Mouse (Mus musculus): ENCODE results near the gene Med24. TPM values are rescaled to one million over a fixed set of nuclear protein-coding genes. Genes with fewer than 3 reads are reported as not detected.
"Not testable (repeated sequence)": the region's sequence is repeated elsewhere in the genome, so short reads cannot be mapped to it uniquely, and the experiment has no call there.

The Med24 gene
- total RNA-seq, 4 experiments from 2014 or later = 118 to 162 (median 138) TPM

DNA sequence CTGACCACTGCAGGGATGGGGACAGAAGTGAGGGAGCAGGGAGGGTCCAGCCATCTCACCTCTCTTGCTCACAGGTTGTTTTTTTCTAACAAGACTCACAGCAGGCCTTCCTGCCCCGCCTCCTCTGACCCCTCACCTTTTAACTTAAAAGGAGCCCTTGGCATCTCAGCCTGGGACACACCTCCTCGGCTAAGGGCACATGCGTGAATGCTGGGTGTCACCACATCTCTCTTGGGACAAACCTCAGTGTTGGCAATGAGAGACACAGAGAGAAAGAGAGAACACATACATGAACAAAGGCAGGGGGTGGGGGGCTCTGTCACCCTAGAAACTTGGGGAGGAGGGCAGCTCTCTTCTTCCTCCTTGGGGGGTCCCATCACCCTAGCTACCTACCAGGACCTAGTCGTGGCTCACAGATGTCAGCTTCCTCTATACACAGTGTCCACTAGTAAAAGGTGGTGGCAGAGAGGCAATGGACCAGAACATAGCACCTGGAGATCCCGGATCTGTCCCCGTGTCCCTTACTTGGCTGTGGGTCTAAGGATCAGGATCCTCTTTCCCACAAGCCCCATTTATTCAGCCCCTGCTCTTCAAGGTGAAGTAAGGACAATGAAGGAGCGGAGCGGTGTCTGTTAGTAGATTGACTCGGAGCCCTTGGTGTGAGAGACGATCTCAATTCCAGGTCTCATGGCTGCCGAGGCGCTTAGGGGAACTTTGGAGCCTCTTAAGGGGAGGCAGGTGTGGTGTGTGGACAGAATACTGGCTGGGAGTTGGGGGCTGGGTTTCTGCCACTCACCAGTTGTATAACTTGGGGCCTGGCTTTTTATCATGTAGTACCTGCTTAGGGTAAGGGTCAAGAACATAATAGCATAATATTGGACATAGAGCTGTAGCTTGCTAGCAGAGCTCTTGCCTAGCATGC, 17.0 kb upstream of the Med24 start:
- DNase-seq (ENCODE audit: low spot score in 2 of 2) = no peak

DNA sequence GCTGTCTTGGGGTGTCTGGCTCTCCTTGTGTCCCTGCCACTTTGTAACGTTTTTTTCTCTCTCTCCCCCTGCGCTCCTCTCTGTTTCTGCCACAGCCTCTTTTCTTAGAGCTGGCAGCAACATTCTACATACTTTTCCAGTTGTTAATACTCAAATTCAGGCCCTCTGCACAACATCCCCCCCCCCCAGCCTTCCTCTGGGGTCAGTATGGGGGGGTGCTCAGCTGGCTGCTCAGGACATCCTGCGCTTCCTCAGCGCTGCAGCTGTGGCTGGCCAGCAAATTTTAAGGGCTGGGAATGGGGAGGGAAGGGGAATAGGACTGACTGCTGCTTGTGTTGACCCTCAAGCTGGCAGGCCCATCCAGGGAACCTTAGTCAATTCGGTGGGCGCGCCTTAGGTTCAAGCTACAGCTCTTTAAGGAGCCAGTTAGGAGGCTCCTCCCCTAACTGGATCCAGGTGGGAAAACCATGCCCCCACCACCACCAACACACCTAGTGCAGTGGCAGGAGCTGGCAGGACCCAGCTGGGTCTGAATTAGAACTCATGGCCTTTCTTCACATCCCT, 15.3 kb upstream of the Med24 start:
- DNase-seq (ENCODE audit: low spot score in 2 of 2) = no peak

DNA sequence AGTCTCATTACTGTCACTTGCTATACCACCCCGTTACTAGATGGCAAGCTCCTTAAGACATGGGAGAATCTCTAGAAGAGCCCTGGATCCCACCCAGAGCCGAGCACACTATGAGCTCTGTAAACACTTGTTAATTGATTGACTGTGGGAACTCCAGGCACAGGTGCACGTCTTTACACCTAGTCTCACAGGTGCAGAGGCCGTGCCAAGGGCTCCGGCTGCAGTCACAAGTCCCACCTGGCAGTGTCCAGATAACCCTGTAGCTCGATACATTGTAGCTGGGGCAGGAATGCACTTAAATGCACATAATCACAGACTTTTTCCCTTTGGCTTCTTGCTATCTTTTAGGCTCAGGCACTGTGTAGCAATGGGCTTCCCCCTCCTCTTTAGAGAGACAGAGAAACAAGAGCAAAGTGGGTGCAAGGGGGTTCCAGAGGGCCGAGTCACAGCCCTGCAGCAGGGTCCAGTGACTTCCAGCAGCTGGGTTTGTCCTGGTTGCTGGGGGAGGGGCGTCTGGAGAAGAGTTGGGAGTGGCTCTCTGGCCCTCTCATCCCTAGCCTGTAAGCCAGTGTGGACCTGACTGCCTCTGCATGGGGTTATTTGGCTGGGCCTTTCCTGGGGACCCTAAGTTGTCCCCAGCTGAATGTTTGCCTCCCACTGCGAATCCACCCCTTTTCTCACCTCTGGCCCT, 14.6 kb upstream of the Med24 start:
- DNase-seq (ENCODE audit: low spot score in 2 of 2) = no peak

DNA sequence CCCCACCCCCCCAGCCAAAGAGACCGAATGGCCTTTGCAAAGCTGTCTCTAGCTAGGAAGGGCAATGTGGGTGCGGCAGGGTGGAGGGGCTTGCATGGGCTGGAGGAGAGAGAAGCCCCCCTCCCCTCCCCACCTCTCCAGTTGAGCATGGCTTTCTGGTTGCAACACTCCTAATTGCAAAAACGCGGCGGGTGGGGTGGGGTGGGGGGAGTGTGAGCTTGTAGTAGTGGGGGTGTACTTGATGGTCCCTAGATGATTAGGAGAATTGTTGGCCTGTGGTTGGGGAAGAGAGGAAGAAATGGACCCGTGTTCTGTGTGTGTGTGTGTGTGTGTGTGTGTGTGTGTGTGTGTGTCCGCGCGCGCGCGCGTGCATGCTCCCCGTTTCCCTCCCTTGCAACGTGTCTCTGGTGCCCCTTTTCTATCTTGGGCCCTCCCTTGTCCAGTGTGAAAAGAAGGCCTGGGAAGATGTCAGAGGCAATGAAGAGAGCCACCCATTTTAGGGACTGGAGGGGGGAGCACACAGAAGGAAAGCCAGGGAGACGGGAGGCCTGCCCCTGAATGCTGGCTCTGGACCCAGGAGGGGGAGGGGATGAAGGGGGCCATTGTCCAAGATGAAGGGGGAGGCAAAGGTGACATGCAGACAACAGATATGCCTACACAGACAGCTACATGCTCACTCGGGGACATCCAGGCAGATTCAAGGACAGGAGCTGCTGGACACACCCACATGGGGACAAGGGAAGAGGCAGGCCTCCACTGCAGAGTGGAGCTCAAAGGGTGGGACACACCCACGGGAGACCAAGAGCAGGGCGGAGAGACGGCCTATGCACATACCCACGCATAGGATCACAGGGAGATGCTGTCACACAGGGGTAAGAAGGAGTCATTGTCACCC, 13.4 kb upstream of the Med24 start:
- DNase-seq (ENCODE audit: low spot score in 2 of 2) = no peak

DNA sequence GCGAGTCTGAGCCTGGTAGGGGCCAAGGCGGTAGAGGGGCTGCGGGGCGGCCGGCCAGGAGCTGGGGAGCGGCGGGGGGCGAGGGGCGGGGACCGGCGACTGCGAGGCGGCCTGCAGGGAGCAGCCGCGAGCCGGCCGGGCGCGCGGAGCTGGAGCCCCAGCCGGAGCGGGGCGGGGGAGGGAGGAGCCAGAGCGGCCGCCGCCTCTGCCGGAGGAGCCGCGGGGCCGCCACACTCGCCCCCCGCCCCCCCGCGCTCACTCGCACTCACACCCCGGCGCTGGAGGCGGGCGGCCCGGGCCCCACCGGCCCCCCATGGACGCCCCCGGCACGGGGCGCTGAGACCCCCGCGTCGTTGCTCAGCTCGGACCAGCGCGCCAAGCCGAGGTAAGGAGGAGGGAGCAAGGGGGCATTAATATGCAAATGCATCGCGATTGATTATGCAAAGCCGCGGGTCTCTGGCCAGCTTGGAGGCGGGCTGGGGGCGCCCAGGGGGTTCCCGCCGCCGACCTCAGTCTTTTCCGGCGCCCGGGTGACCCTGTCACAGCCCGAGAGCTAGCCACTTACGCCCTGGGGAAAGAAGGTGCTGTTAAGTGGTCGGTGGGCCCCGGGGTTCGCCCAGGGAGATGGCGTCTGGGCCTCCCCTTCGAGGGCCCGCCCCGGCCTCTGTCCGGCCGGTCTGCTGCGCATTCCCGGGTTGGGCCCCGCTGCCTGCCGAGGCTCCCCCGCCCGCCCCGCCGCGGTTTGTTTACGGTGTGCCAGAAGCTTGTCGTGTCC, 12.6 kb upstream of the Med24 start:
- peak in 1 of 2 experiments; percentile 60 for DNase-seq (ENCODE audit: low spot score in 2 of 2)

DNA sequence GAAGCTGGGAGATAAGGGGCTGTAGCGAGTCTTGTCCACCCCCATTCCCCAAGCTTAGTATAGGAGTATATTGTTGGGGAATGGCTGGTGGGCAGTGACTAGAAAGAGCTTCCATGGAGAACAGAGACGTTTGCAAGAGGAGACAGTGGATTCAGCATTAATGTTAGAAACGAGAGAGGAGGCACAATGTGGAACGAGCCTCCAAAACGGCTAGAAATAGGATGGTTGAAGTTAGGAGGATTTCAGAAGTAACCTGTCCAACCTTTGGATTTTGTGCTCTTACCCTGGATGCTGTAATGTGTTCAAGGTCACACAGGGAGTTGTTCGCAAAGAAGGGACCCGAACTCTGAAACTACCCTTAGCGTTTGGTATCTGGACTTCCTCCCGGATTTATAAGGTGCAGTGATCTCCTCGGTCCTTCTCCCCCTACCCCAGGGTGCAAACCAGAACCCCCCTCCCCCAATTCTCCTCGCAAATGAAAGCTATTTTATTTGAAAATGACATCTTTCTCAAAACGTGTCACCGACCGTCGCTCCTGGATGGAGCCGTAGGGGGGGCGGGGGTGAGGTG, 11.9 kb upstream of the Med24 start:
- DNase-seq (ENCODE audit: low spot score in 2 of 2) = peak in 1 of 2 experiments; percentile 24

DNA sequence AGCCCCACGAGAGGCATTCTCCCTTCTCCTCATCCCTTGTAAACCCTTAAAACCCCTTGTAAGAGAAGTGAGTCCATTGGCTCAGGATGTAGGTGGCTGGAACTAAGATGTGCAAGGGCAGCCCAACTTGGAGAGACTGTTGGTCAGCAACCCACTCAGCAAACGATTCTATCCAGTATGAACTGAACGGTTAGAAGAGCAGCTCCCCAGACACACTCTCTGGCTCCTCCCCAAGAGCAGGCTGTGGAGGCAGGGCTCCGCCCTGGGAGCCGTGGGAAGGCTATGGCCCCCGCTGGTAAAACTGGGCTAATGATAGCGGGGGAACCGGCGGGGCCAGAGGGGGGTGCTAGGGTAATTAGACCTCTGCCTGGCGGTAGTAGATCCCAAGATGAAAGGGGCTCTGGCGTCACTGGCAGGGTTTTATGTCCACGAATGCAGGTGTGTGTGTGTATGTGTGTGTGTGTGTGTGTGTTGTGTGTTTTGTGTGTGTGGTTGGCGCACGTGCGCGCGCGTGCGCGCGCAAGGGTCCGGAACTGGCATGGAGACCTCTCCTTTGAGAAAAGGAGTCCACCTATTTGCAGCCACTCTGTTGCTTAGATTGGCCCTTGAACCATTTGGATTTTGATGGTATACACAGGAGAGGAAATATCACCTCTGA, 11.3 kb upstream of the Med24 start, which contains the start of gene Thra:
TSS of gene Thra (plus strand) at position 246 of the 658 bp plus-strand sequence.
- no peak for DNase-seq (ENCODE audit: low spot score in 2 of 2)

DNA sequence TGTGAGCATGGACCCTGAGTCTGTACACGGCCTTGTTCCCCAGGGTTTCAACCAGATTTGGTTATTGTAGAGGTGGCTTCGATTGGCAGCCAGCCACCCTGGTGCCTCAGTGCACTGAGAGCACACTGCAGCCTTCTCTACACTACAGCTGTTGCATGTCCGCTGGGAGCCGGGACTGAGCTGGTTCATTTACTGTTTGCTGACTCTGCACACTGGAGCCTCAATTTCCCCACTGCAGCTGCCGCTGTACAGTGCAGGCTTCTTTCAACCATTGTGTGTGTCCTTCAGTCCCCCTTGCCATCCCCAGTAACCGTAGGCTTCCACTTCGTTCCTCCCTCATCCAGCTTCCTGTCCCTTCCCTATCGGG, 10.8 kb upstream of the Med24 start:
- no peak for DNase-seq (ENCODE audit: low spot score in 2 of 2)

DNA sequence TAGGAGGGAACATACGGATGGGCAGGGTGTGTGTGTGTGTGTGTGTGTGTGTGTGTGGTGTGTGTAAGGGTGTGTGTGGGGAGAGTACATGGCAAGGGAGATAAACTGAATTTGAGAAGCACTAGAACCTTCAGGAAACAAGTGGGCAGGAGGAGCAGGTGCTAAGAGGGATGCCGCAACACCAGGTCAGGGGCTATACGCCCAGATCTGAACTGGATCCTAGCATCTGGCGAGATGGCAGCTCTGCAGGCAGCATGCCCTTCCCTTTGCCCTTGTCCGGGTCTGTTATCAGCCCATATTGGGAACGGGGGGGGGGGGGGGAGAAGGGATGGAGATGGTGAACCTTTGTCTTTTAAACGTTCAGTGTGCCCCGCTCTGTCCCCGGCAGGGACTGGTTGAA, 9.7 kb upstream of the Med24 start:
- DNase-seq (ENCODE audit: low spot score in 2 of 2) = no peak

DNA sequence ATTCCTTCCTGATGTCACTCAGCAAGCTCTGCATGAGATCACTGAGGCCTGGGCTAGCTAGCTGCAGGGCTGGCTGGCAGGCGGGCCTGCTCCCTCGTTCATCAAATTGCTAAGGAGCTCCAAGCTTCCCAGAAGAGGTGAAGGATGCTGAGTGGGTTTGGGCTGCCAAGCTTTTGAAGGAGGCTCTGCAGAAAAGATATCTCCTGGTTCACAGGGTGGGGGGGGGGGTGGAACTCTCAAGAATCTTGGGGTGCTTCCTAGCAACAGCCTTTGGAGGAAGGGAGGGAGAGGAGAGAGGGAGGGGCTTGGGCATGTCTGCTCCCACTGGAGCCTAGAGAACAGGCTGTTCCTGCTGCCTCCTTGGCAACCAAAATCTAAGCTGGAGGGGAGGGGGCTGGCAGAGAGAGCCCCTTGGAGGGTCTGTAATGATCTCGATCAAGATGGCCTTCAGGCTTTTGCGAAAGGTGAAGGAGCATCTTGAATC, 9.2 kb upstream of the Med24 start:
- peak in 1 of 2 experiments; percentile 48 for DNase-seq (ENCODE audit: low spot score in 2 of 2)

DNA sequence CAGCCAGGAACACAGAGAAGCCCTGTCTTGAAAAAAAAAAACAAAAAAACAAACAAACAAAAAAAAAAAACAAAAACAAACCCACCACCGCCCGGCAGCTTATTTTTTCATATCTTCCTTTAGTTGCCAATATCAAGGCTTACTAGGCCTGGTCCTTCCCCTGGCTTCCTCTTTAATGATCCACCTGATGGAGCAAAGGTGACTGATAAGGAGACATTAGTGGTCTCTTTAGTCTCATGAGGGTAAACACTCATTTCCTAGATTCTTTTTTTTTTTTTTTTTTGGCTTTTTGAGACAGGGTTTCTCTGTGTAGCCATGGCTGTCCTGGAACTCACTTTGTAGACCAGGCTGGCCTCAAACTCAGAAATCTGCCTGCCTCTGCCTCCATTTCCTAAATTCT, 8.0 kb upstream of the Med24 start:
- DNase-seq (ENCODE audit: low spot score in 2 of 2) = not testable (repeated sequence)

DNA sequence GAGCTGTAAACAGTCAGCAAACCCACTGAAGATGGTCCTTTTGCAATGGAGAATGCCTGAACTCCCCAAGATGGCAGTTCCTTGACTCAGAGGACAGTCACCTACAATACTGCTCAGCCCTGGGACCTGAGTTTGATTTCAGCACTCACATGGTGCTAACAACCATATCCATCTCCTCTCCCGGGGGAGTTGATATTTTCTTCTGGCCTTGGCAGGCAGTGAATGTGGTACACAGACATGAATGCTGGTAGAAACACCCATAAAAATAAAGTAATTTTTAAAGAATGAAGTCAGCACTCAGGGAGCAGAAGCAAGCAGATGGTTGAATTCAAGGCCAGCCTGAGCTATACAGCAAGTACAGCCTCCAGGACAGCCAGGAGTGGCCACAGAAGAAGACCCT, 6.9 kb upstream of the Med24 start:
- DNase-seq (ENCODE audit: low spot score in 2 of 2) = no peak

DNA sequence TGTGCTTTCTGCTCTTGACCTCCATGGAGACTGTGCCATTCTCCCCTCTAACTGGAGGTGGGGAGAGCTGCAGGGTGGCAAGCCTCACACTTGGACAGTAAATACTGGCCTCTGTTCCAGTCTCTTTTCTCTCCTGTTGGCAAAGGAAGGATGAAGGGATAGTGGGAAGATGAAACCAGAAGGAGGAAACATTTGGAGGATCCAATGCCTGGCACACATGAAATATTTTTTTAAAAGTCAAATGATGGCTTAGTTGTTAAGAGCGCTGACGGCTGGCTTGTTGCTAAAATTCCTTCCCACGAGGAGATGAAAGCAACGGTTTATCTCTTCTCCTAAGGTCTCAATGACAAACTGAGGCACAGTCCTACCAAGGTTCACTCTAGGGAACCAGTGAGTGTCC, 5.9 kb upstream of the Med24 start:
- DNase-seq (ENCODE audit: low spot score in 2 of 2) = no peak

DNA sequence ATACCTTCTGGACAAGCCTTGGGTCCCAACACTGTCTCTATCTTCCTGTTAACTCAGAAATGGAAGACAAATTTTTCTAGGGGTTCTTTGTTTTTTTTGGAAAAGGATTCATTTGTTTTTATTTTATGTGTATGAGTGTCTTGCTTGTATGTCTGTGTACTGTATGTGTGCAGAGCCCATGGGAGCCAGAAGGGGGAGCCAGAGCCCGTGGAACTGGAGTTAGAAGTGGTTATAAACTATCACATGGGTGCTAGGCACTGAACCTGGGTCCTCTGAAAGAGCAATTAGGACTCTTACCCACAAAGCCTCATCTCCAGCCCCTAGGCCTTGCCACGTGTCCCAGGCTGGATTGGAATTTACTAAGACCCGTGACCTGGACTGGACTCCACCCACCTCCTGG, 4.8 kb upstream of the Med24 start:
- no peak for DNase-seq (ENCODE audit: low spot score in 2 of 2)

DNA sequence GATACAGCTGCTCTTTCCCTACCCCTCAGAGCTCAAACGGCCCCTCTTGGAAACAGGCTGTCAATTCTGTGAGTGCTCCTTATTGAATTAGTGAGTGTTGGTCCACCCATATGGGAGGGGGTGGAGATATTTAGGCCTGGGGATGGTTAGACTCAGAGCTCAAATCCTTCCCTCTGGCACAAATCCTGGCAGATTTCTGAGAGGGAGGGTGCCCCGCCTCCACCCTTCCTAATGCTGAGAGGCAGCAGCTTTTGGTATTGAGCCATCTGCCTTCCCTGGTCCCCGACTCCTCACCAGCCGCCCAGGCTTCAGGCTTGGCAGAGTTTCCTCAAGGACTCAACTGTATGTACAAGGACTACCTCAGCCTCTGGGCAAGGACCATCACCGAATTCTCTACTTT, 1.9 kb upstream of the Med24 start:
- peak; percentile 83 to 89 for DNase-seq (ENCODE audit: low spot score in 2 of 2)

DNA sequence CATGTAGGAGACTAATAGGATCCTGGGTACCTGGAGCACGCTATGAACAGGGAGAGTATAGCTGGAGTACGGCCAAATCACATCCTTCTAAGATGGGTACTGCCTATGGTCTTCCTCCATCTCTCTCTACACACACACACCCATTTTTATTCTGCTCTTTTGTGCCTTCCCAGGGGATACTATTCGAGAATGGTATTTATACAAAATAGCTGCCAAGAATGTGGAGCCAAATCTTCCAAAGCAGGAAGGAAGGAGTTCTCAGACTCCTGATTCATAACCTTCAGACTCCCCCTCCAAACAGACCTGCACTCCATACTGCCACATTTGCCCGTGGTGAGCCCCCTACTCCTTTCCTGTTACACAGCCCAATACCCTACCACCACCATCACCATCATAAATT, 1.5 kb upstream of the Med24 start:
- DNase-seq (ENCODE audit: low spot score in 2 of 2) = no peak

DNA sequence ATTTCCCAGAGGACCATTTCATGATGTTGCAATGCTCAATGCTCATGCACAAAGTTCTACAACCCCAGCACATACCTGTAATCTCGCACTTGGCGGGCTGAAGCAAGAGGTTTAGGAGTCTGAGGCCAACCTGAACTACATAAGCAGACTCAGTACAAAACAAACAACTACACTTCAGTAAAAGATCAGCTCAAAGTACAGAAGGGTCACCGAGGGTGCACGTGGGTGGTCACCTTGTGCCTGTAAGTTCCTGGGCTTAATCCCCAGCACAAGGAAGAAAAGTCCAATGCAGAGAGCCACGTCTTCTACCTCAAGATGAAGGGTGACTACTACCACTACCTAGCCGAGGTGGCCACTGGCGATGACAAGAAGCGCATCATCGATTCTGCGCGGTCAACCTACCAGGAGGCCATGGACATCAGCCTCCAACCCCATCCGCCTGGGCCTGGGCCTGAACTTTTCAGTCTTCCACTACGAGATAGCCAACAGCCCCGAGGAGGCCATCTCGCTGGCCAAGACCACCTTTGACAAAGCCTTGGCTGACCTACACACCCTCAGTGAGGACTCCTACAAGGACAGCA, 3.2 kb downstream of the Med24 start:
- no peak for DNase-seq (ENCODE audit: low spot score in 2 of 2)

DNA sequence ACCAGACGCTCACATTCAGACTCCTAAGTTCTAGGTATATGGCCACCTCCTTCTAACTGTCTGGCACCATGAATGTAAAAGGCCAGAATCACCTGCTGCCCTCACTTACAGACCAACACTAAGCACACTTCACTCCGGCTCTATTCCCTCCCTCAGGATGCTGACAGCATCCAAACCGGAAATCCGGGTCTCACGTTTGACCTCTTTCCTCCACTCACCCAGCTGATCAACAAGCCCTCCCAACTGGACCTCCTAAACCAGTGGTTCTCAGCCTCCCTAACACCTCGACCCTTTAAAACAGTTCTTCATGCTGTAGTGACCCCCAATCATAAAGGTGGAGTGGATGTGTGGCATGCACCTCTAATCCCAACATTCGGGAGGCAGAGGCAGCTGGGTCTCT, 6.1 kb downstream of the Med24 start:
- DNase-seq (ENCODE audit: low spot score in 2 of 2) = no peak

Data from layer of hippocampus, adult 8-10 months (tissue).